Mouse (Mus musculus) olfactory bulb, adult 2 months (tissue): Measurements from ENCODE around the gene Ccdc149.

Experiments
- CTCF ChIP-seq: fragments of 200-500 bp; IDR thresholded peaks from 2 replicates; pipeline ENCODE4 v1.5.1; 2012; ENCODE audit warnings: low read depth, mild to moderate bottlenecking, low read length, moderate library complexity; ENCODE audit not compliant: insufficient read depth
- POLR2A ChIP-seq: fragments of 200-500 bp; IDR thresholded peaks from 2 replicates; pipeline ENCODE4 v1.6.1; 2012; ENCODE audit warnings: mild to moderate bottlenecking, low read depth, low read length, moderate library complexity; ENCODE audit not compliant: insufficient read depth

- TF ChIP-seq POLR2A (no peak), CTCF (no peak)
Observed at GRCm38 (mm10) chr5:52435533-52435932, 35.8 kb downstream of the Ccdc149 start.
